Mouse (Mus musculus): Measurements from ENCODE around the gene Shmt2. TPM values are rescaled to one million over a fixed set of nuclear protein-coding genes. Genes with fewer than 3 reads are reported as not detected.

The Shmt2 gene
- total RNA-seq, 4 experiments from 2014 or later = 20.3 to 23.0 (median 22.8) TPM

DNA sequence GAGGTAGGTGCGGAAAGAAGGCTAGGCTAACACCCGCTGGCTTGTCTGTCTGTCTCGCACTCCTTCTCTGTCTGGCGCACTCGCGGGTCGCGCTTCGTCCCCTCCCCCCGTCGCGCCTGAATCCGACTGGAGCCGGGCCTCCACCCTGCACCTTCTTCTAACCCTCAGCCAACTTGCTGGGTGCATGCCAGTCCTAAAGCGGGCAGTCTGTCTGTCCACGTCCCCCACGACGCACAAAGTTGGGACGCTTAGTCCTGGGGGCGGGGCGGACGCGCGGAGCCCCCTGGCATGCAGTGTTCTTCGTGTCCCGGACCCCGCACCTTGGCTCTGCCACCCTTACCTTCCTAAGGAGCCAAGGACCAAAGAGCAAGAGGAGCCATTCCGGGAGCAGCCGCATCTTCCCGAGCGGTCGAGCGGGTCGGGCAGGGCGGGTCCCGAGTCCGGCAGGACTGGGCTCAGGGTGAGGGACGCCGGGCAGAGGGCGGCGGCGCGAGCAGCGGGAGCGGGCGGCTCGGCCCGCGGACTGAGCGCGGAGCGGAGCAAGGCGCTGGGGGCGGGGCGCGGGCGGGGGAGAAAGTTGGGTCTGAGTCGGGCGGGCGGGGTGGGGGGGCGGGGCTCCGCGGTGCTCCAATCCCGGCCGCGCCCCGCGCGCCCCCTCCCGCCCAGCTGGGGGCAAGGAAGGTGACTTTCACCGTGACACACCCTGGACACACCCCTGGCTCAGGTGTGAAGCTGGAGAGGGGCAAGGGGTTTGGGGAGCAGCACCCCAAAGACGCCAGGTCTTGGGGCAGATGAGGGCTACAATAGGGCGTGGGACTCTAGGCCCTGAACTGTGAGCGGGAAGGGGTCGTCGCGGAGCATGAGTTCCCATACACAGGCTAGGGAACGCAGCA lies 12.0 kb upstream of the Shmt2 start, which contains the start of gene Nxph4:
Gene Nxph4 (minus strand): TSS at position 524 of the 893 bp plus-strand sequence.
- DNase-seq (ENCODE audit: low spot score in 2 of 2) = no peak

- no peak for DNase-seq (ENCODE audit: low spot score in 2 of 2)
Measured at GRCm38 (mm10) chr10:127531548-127531947, 9.3 kb upstream of the Shmt2 start.

DNA sequence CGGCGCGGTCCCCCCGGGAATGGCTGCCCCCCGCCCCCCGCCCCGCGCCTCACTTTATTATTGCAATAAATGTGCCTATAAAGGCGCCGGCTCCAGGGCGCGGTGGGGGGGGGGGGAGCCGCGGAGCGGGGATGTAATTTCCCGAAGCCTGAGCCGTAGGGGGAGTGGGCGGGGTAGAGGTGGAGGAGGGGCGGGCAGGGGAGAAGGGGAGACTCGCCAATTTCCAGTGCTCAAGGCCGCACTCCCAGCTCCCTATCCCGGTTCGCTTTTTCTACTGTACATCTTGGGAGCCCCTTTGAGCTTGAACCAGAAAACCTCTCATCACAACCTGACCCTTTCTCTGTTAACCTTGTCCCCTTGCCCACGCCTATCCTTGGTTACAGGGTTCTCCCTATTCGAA lies 8.7 kb upstream of the Shmt2 start:
- no peak for DNase-seq (ENCODE audit: low spot score in 2 of 2)

- DNase-seq (ENCODE audit: low spot score in 2 of 2) = no peak
Measured at GRCm38 (mm10) chr10:127527481-127527880, 5.2 kb upstream of the Shmt2 start.

GRCm38 (mm10) chr10:127526681-127527080 lies 4.4 kb upstream of the Shmt2 start:
- peak; percentile 58 to 61 for DNase-seq (ENCODE audit: low spot score in 2 of 2)

DNA sequence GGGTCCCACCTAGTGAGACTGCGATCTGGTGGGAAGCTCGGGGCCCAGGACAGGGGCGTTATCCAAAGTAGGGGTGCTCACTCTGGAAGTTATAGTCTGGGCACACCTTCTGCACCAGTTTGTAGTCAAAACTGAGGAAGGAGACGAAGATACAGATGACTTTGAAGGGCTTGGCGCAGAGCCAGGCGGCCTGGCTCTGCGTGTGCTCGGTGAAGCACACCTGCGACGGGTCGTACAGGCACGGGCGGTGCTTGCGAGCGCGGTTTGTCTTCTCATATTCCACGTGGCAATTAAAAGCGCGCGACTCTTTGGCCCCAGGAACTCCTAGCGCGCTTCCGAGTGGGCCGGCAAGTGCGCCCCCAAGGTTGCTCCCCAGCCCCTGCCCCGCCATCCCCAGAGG lies 3.8 kb upstream of the Shmt2 start:
- DNase-seq (ENCODE audit: low spot score in 2 of 2) = no peak

- DNase-seq (ENCODE audit: low spot score in 2 of 2) = no peak
Measured at GRCm38 (mm10) chr10:127524646-127525255, 2.5 kb upstream of the Shmt2 start.

GRCm38 (mm10) chr10:127521611-127522080 lies 598 bp downstream of the Shmt2 start:
- DNase-seq (ENCODE audit: low spot score in 2 of 2) = no peak

DNA sequence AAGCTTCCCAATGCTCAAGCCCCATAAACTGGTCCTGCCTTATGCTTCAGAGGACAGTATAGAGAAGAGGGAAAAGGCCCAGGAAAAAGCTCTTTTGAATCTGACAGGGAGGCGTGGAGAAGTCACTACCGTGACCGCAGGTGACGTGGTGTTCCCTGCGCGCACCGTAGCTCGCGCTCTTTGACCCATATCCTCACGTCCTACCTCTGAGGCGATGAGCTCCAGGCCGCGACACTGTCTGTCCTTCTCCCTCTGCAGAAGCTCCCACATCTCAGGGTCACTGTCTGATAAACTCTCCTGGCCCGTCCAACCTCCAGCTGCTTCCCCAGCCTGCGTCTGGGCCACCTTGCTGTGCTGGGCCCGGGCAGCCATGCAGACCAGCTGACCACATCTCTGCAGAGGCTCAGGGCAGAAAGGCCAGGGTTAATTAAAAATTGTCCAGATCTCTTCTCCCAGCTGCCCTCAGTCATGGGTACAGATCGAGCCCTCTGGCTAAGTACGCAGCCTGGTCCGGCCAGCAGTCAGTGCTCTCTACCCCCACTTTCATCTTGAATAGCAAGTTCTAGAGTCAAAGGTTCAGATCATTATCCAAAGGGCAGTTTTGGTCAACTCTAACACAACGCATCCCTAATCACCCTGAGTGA lies 1.4 kb downstream of the Shmt2 start:
- no peak for DNase-seq (ENCODE audit: low spot score in 2 of 2)

- no peak for DNase-seq (ENCODE audit: low spot score in 2 of 2)
Measured at GRCm38 (mm10) chr10:127519903-127520713, 2.1 kb downstream of the Shmt2 start.

- no peak for DNase-seq (ENCODE audit: low spot score in 2 of 2)
Measured at GRCm38 (mm10) chr10:127519041-127519701, 3.1 kb downstream of the Shmt2 start.

DNA sequence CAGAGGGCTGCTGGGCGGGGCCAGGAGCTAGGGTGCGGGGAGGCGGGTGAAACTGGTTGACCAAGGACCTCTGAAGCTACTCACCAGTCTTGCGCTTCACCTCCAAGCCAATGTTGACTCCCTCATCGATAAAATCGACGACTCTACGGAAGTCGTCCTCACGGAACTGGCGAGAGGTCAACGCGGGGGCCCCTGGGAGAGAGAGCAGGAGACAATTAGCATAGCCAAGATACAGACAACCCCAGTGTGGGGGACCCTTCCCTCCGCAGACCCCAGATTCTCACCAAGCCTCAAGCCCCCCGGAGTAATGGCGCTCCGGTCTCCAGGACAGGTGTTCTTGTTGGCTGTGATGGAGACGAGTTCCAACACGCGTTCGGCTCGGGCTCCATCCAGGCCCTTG lies 4.3 kb downstream of the Shmt2 start:
- DNase-seq (ENCODE audit: low spot score in 2 of 2) = no peak

DNA sequence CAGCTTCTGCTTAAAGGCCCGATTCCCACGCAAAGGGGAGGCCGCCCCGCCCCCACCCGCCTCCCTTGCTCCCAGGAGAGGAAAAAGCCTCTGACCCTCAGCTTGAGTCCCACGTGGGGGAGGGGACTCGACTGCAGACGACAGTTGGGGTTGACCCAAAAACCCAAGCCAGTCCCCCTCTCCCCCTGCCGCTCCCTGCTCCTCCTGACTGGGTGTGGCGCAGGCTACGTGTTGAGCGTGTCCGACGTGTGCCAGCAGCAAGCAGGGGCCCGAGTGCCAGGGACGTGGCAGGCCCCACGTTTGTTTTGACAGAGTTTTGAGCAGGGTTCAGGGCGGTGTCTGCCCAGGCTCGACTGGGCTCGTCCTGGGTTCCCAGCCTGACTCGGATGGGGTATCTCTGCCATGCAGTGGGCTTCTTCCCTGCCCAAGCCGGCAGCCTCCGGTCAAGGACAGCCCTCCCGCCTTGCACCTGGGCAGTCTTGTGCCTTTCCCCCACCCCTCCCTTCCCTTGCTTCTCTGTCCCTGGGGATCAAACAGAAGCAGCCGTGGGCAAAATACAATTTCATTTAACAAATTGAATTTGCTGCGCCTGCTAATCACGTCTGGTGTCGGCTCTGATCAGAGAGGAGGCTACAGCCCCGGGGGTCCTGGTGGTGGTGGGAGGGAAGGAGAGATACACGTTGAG lies 5.5 kb downstream of the Shmt2 start:
- DNase-seq (ENCODE audit: low spot score in 2 of 2) = no peak

- DNase-seq (ENCODE audit: low spot score in 2 of 2) = no peak
Measured at GRCm38 (mm10) chr10:127515983-127516459, 6.2 kb downstream of the Shmt2 start.

- DNase-seq (ENCODE audit: low spot score in 2 of 2) = no peak
Measured at GRCm38 (mm10) chr10:127515271-127515982, 6.8 kb downstream of the Shmt2 start.

DNA sequence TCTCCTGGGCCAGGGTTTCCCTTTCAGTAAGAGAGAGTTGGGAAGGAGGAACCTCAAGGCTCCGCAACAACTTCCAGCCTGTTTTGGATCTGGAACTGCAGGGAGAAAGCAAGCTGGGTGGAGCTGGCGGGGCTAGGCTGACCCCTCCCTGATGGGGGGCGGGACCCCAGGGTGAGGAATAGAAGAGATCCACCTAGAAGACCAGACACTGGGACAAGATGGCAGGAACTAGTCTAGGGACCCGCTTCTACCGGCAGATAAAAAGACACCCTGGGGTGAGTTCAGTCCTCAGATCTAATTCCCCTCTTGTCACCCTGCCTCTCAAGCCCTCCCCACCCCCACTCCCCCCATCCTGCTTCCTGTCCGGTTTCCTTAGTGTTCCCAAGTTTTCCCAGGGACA lies 7.5 kb downstream of the Shmt2 start, which contains the start of gene Ndufa4l2:
Gene Ndufa4l2 (plus strand): TSS at position 204 of the 400 bp plus-strand sequence.
- DNase-seq (ENCODE audit: low spot score in 2 of 2) = no peak

DNA sequence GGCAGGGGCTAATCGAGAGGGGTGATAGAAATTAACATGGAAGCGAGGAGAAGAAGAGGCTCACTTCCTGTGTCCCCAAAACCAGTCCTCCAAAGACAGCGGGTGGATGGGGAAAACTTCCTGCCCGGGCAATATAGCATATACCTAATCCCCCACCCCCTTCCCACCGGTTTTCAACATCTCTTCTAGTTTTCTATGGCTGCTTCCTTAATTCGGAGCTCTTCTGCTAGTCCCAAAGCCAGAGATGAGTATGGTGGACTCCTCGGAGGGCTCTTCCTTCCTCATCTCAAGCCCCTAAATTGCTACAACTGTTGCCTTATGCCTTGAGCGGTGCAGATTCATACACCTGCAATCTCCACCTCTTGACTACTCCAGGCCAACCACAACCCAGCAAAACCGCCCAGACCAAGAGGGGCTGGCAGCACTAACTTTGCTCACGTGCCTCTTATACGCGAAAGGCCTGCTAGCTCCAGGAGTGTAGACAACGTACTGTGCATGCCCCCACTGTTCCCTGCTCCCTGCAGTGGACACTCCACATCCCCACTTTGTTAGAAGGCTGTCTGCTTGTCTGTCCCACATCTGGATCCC lies 8.0 kb downstream of the Shmt2 start:
- no peak for DNase-seq (ENCODE audit: low spot score in 2 of 2)

GRCm38 (mm10) chr10:127513501-127514091 lies 8.6 kb downstream of the Shmt2 start:
- DNase-seq (ENCODE audit: low spot score in 2 of 2) = no peak
